Mouse (Mus musculus): Measurements from ENCODE around the gene Rps18. TPM values are rescaled to one million over a fixed set of nuclear protein-coding genes. Genes with fewer than 3 reads are reported as not detected.
"Not testable (repeated sequence)": the region's sequence is repeated elsewhere in the genome, so short reads cannot be mapped to it uniquely, and the experiment has no call there.

Rps18 gene
- polyA plus RNA-seq, 1 experiment: 287 TPM

- TF ChIP-seq TCF12 (IDR thresholded peaks at IDR 0.05; ENCODE audit: insufficient read depth, poor library complexity, severe bottlenecking) (no peak), SRF (IDR thresholded peaks at IDR 0.05; ENCODE audit: control insufficient read depth, insufficient read length, low read depth) (no peak), MYOD1 (IDR thresholded peaks at IDR 0.05; ENCODE audit: control insufficient read depth in 1 of 3, insufficient read length in 2 of 3, low read depth in 2 of 3) (no peak), MAX (IDR thresholded peaks at IDR 0.05; ENCODE audit: low read depth) (no peak), TCF3 (IDR thresholded peaks at IDR 0.05; ENCODE audit: insufficient read length, low read depth) (no peak), POLR2A (IDR thresholded peaks at IDR 0.05; ENCODE audit: insufficient read length, low read depth) (no peak), POLR2AphosphoS2 (IDR thresholded peaks at IDR 0.05; ENCODE audit: insufficient read length, low read depth) (no peak), REST (IDR thresholded peaks at IDR 0.05; ENCODE audit: insufficient read depth, insufficient read length) (no peak), MYOG (IDR thresholded peaks at IDR 0.05; ENCODE audit: control insufficient read depth in 1 of 3, insufficient read depth in 1 of 3, insufficient read length in 2 of 3, low read depth in 2 of 3) (no peak), E2F4 (IDR thresholded peaks at IDR 0.05; ENCODE audit: insufficient read depth) (no peak), CEBPB (IDR thresholded peaks at IDR 0.05; ENCODE audit: insufficient read depth, poor library complexity, severe bottlenecking) (no peak), USF1 (IDR thresholded peaks at IDR 0.05; ENCODE audit: low read depth) (no peak)
- Histone ChIP-seq H3K79me2 (ENCODE audit: control insufficient read depth, insufficient read depth) (no peaks in the 10 kb centered on the region), H3K4me2 (ENCODE audit: low read depth) (no peak overlapping the region), H3K36me3 (ENCODE audit: control insufficient read depth, insufficient read depth) (no peaks in the 10 kb centered on the region), H3ac (ENCODE audit: control insufficient read depth, insufficient read length) (no peak overlapping the region), H3K27me3 (ENCODE audit: control insufficient read depth, insufficient read depth, insufficient read length) (no peaks in the 10 kb centered on the region), H3K4me3 (no peak overlapping the region)
These were observed 39.9 kb upstream of the Rps18 start for GRCm38 (mm10) chr17:33995651-33996050.

GRCm38 (mm10) chr17:33994959-33995358, 39.2 kb upstream of the Rps18 start:
- TF ChIP-seq MAX (IDR thresholded peaks at IDR 0.05; ENCODE audit: low read depth) (no peak), MYOD1 (IDR thresholded peaks at IDR 0.05; ENCODE audit: control insufficient read depth in 1 of 3, insufficient read length in 2 of 3, low read depth in 2 of 3) (no peak), POLR2A (IDR thresholded peaks at IDR 0.05; ENCODE audit: insufficient read length, low read depth) (no peak), MYOG (IDR thresholded peaks at IDR 0.05; ENCODE audit: control insufficient read depth in 1 of 3, insufficient read depth in 1 of 3, insufficient read length in 2 of 3, low read depth in 2 of 3) (no peak), POLR2AphosphoS2 (IDR thresholded peaks at IDR 0.05; ENCODE audit: insufficient read length, low read depth) (no peak), TCF12 (IDR thresholded peaks at IDR 0.05; ENCODE audit: insufficient read depth, poor library complexity, severe bottlenecking) (no peak), USF1 (IDR thresholded peaks at IDR 0.05; ENCODE audit: low read depth) (no peak), CEBPB (IDR thresholded peaks at IDR 0.05; ENCODE audit: insufficient read depth, poor library complexity, severe bottlenecking) (no peak), SRF (IDR thresholded peaks at IDR 0.05; ENCODE audit: control insufficient read depth, insufficient read length, low read depth) (no peak), REST (IDR thresholded peaks at IDR 0.05; ENCODE audit: insufficient read depth, insufficient read length) (no peak), TCF3 (IDR thresholded peaks at IDR 0.05; ENCODE audit: insufficient read length, low read depth) (no peak), E2F4 (IDR thresholded peaks at IDR 0.05; ENCODE audit: insufficient read depth) (no peak)
- Histone ChIP-seq H3K4me2 (ENCODE audit: low read depth) (no peak overlapping the region), H3K4me3 (no peak overlapping the region), H3K79me2 (ENCODE audit: control insufficient read depth, insufficient read depth) (no peaks in the 10 kb centered on the region), H3ac (ENCODE audit: control insufficient read depth, insufficient read length) (no peak overlapping the region), H3K27me3 (ENCODE audit: control insufficient read depth, insufficient read depth, insufficient read length) (no peaks in the 10 kb centered on the region), H3K36me3 (ENCODE audit: control insufficient read depth, insufficient read depth) (no peaks in the 10 kb centered on the region)

- TF ChIP-seq MYOG (IDR thresholded peaks at IDR 0.05; ENCODE audit: control insufficient read depth in 1 of 3, insufficient read depth in 1 of 3, insufficient read length in 2 of 3, low read depth in 2 of 3): no peak
- TF ChIP-seq USF1 (IDR thresholded peaks at IDR 0.05; ENCODE audit: low read depth): peak; percentile 90
- no peak for TF ChIP-seq E2F4 (IDR thresholded peaks at IDR 0.05; ENCODE audit: insufficient read depth)
These were observed 36.2 kb upstream of the Rps18 start for GRCm38 (mm10) chr17:33991788-33992664.

GRCm38 (mm10) chr17:33982136-33982535, 26.3 kb upstream of the Rps18 start:
- not testable (repeated sequence) for H3K4me3 ChIP-seq

More at GRCm38 (mm10) chr17:33991788-33992664, 36.2 kb upstream of the Rps18 start:
- no peaks in the 10 kb centered on the region for H3K36me3 ChIP-seq (ENCODE audit: control insufficient read depth, insufficient read depth)
- H3ac ChIP-seq (ENCODE audit: control insufficient read depth, insufficient read length): no peak overlapping the region
- no peaks in the 10 kb centered on the region for H3K79me2 ChIP-seq (ENCODE audit: control insufficient read depth, insufficient read depth)
- H3K4me3 ChIP-seq: no peak overlapping the region
- no peak overlapping the region for H3K4me2 ChIP-seq (ENCODE audit: low read depth)
- H3K27me3 ChIP-seq (ENCODE audit: control insufficient read depth, insufficient read depth, insufficient read length): peaks cover 8% of the 10 kb centered on the region

GRCm38 (mm10) chr17:33981192-33981909, 25.6 kb upstream of the Rps18 start:
- not testable (repeated sequence) for H3K79me2 ChIP-seq (ENCODE audit: control insufficient read depth, insufficient read depth); H3K36me3 ChIP-seq (ENCODE audit: control insufficient read depth, insufficient read depth); H3ac ChIP-seq (ENCODE audit: control insufficient read depth, insufficient read length); H3K4me2 ChIP-seq (ENCODE audit: low read depth); H3K4me3 ChIP-seq
- peaks cover 14% of the 10 kb centered on the region for H3K27me3 ChIP-seq (ENCODE audit: control insufficient read depth, insufficient read depth, insufficient read length)

More at GRCm38 (mm10) chr17:33982136-33982535, 26.3 kb upstream of the Rps18 start:
- not testable (repeated sequence) for H3K36me3 ChIP-seq (ENCODE audit: control insufficient read depth, insufficient read depth); H3K79me2 ChIP-seq (ENCODE audit: control insufficient read depth, insufficient read depth); H3K4me2 ChIP-seq (ENCODE audit: low read depth); H3ac ChIP-seq (ENCODE audit: control insufficient read depth, insufficient read length)
- peaks cover 14% of the 10 kb centered on the region for H3K27me3 ChIP-seq (ENCODE audit: control insufficient read depth, insufficient read depth, insufficient read length)
